Mouse (Mus musculus): ENCODE measurements around the gene Prpf4b. TPM values are rescaled to one million over a fixed set of nuclear protein-coding genes. Genes with fewer than 3 reads are reported as not detected.

Gene Prpf4b
- polyA plus RNA-seq (2015; fragmentation: Nextera tagmentation; extraction: Ambion mirVana) = 32.1 and 32.3 TPM in 2 replicates

DNA sequence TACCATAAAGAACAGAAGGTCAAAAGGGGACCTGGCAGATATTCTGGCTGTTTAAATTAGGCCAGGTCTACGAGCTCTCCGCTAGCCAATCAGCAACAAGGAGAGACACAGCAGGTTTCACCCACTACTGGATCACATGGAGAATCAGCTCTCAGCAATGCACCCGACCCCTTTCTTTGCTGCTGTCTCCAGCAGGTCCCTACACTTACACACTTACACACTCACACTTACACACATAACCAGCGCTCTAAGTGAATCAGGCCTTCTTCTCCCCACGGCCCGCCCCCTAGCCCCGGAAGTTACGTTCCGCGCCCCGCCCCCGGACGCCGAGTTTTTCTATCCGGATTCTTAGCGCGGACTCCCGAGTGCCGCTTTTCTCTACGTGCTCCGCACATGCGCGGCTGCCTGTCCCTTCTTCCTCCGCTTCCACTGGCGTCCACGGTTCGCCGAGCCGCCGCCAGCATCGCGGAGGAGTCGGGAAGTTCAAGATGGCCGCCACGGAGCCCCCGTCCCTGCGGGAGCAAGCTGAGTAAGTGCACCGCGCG lies at the start of gene Prpf4b:
TSS of gene Prpf4b (plus strand) at position 137 of the 545 bp plus-strand sequence.

DNA sequence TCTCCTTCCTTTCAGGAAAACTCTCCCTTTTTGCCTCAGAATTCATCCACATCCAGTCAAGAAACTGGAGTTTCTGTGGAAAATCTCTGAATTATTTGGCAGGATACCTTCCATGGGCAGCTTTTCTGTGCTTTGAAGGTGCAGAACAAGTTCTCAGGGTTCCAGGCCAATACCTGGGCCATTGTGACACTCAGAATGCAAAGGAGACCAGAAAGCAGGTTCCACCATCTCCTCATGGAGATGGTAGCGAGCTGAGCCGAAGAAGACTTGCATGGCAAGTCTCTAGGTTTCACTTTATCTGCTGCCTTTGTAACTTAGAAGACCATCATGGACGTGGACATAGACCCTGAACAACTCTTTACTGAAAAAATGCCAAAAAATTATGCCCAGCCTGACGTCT lies 49.1 kb downstream of the Prpf4b start, which contains the start of the genes Fam217a and 4933417A18Rik:
TSS of gene Fam217a (minus strand) at position 101 of the 400 bp plus-strand sequence.
TSS of gene 4933417A18Rik (plus strand) at position 200 of the 400 bp plus-strand sequence.

Other genes starting within 250 kb of the Prpf4b start
- 12.4 and 16.5 TPM in 2 replicates for gene Pxdc1, start 221.8 kb upstream of the Prpf4b start, polyA plus RNA-seq (2015; fragmentation: Nextera tagmentation; extraction: Ambion mirVana)
- not detected in 2 replicates for gene Fam50b, start 140.5 kb upstream of the Prpf4b start, polyA plus RNA-seq (2015; fragmentation: Nextera tagmentation; extraction: Ambion mirVana)
- gene Fam217a, start 49.0 kb downstream of the Prpf4b start, polyA plus RNA-seq (2015; fragmentation: Nextera tagmentation; extraction: Ambion mirVana) = 0.50 and 0.69 TPM in 2 replicates
- not detected in 2 replicates for gene 4933417A18Rik, start 49.1 kb downstream of the Prpf4b start, polyA plus RNA-seq (2015; fragmentation: Nextera tagmentation; extraction: Ambion mirVana)
- 0.33 and 0.73 TPM in 2 replicates for gene Eci3, start 88.5 kb downstream of the Prpf4b start, polyA plus RNA-seq (2015; fragmentation: Nextera tagmentation; extraction: Ambion mirVana)
- gene Eci2, start 151.8 kb downstream of the Prpf4b start, polyA plus RNA-seq (2015; fragmentation: Nextera tagmentation; extraction: Ambion mirVana) = 186 and 204 TPM in 2 replicates